Mouse (Mus musculus) liver (tissue): ENCODE results near the gene Sdc3.
A peak's percentile ranks its signal among the peaks of the same experiment; 100 is the strongest.

Experiments used
- DNase-seq: peaks from one replicate; pipeline ENCODE4 v3.0.0-alpha.2; 2020; ENCODE audit warnings: mixed read lengths

Sdc3 gene

GRCm38 (mm10) chr4:130792376-130793179 lies at the start of gene Sdc3:
Gene Sdc3 (plus strand): TSS chr4:130792537.
- no peak for DNase-seq

GRCm38 (mm10) chr4:130744058-130744457 lies 48.3 kb upstream of the Sdc3 start:
- no peak for DNase-seq

- no peak for DNase-seq
These were observed 46.6 kb upstream of the Sdc3 start for GRCm38 (mm10) chr4:130745561-130746306.

- DNase-seq: no peak
These were observed 42.8 kb upstream of the Sdc3 start for GRCm38 (mm10) chr4:130749566-130749965.

GRCm38 (mm10) chr4:130751966-130752365 lies 40.4 kb upstream of the Sdc3 start:
- no peak for DNase-seq

- no peak for DNase-seq
These were observed 39.7 kb upstream of the Sdc3 start for GRCm38 (mm10) chr4:130752591-130752990.

- DNase-seq: no peak
These were observed 38.6 kb upstream of the Sdc3 start for GRCm38 (mm10) chr4:130753755-130754154.

GRCm38 (mm10) chr4:130754776-130755175 lies 37.6 kb upstream of the Sdc3 start:
- DNase-seq: no peak

- no peak for DNase-seq
These were observed 32.5 kb upstream of the Sdc3 start for GRCm38 (mm10) chr4:130759875-130760274.

GRCm38 (mm10) chr4:130761809-130762208 lies 30.5 kb upstream of the Sdc3 start:
- DNase-seq: no peak

GRCm38 (mm10) chr4:130765399-130766160 lies 26.8 kb upstream of the Sdc3 start:
- no peak for DNase-seq

GRCm38 (mm10) chr4:130766387-130766786 lies 25.9 kb upstream of the Sdc3 start:
- no peak for DNase-seq

- DNase-seq: no peak
These were observed 25.4 kb upstream of the Sdc3 start for GRCm38 (mm10) chr4:130766926-130767325.

- DNase-seq: no peak
These were observed 18.4 kb upstream of the Sdc3 start for GRCm38 (mm10) chr4:130773899-130774298.

- DNase-seq: no peak
These were observed 17.5 kb upstream of the Sdc3 start for GRCm38 (mm10) chr4:130774822-130775221.

- no peak for DNase-seq
These were observed 14.7 kb upstream of the Sdc3 start for GRCm38 (mm10) chr4:130777647-130778046.

GRCm38 (mm10) chr4:130779037-130779436 lies 13.3 kb upstream of the Sdc3 start:
- no peak for DNase-seq

GRCm38 (mm10) chr4:130782492-130782891 lies 9.8 kb upstream of the Sdc3 start:
- DNase-seq: no peak

GRCm38 (mm10) chr4:130784755-130785154 lies 7.6 kb upstream of the Sdc3 start:
- DNase-seq: peak; percentile 53

- no peak for DNase-seq
These were observed 4.8 kb upstream of the Sdc3 start for GRCm38 (mm10) chr4:130787530-130787929.

- DNase-seq: peak; percentile 67
These were observed 2.2 kb upstream of the Sdc3 start for GRCm38 (mm10) chr4:130790180-130790579.

- no peak for DNase-seq
These were observed 444 bp upstream of the Sdc3 start for GRCm38 (mm10) chr4:130791811-130792375.

- no peak for DNase-seq
These were observed 804 bp downstream of the Sdc3 start for GRCm38 (mm10) chr4:130793180-130793501.
